Mouse (Mus musculus) cerebral cortex, adult 2 months (tissue): Measurements from ENCODE around the gene Prox1.

Experiments used
- WGBS: fragments of 180-500 bp; shearing (Covaris S2); methylation state at CpG from one replicate; pipeline ENCODE4 v1.1.7; 2018; 5-methylcytosine and 5-hydroxymethylcytosine counted together

Gene Prox1

GRCm38 (mm10) chr1:190173596-190173995, 3.1 kb upstream of the Prox1 start:
- 33% methylated on average over 16 of the region's 16 CpGs for WGBS

GRCm38 (mm10) chr1:190172979-190173461, 2.5 kb upstream of the Prox1 start:
- 18% methylated on average over 24 of the region's 24 CpGs for WGBS

- 20% methylated on average over 32 of the region's 32 CpGs for WGBS
Measured at GRCm38 (mm10) chr1:190172311-190172978, 1.9 kb upstream of the Prox1 start.

GRCm38 (mm10) chr1:190171750-190172149, 1.2 kb upstream of the Prox1 start:
- 18% methylated on average over 12 of the region's 12 CpGs for WGBS

GRCm38 (mm10) chr1:190171341-190171740, 827 bp upstream of the Prox1 start:
- WGBS, result 8% methylated on average over 10 of the region's 10 CpGs

- 1% methylated on average over 24 of the region's 24 CpGs for WGBS
Measured at GRCm38 (mm10) chr1:190170819-190171216, 304 bp upstream of the Prox1 start.

GRCm38 (mm10) chr1:190168761-190169671, 1.5 kb downstream of the Prox1 start:
- WGBS, result 1% methylated on average over 51 of the region's 51 CpGs

GRCm38 (mm10) chr1:190168115-190168514, 2.4 kb downstream of the Prox1 start:
- 12% methylated on average over 4 of the region's 4 CpGs for WGBS

GRCm38 (mm10) chr1:190167609-190168008, 2.9 kb downstream of the Prox1 start:
- 24% methylated on average over 1 of the region's 1 CpGs for WGBS

- WGBS, result 41% methylated on average over 4 of the region's 4 CpGs
Measured at GRCm38 (mm10) chr1:190165511-190165910, 5.0 kb downstream of the Prox1 start.

- WGBS, result 79% methylated on average over 6 of the region's 6 CpGs
Measured at GRCm38 (mm10) chr1:190163471-190163870, 7.0 kb downstream of the Prox1 start.

- WGBS, result 64% methylated on average over 19 of the region's 19 CpGs
Measured at GRCm38 (mm10) chr1:190161708-190162465, 8.6 kb downstream of the Prox1 start.

GRCm38 (mm10) chr1:190161288-190161687, 9.2 kb downstream of the Prox1 start:
- 84% methylated on average over 18 of the region's 18 CpGs for WGBS

- 50% methylated on average over 11 of the region's 11 CpGs for WGBS
Measured at GRCm38 (mm10) chr1:190159457-190159856, 11.1 kb downstream of the Prox1 start.

- 35% methylated on average over 8 of the region's 8 CpGs for WGBS
Measured at GRCm38 (mm10) chr1:190155751-190156150, 14.8 kb downstream of the Prox1 start.

GRCm38 (mm10) chr1:190155021-190155420, 15.5 kb downstream of the Prox1 start:
- WGBS, result 37% methylated on average over 2 of the region's 2 CpGs

GRCm38 (mm10) chr1:190154292-190154691, 16.2 kb downstream of the Prox1 start:
- 38% methylated on average over 7 of the region's 7 CpGs for WGBS

- 67% methylated on average over 6 of the region's 6 CpGs for WGBS
Measured at GRCm38 (mm10) chr1:190152603-190153002, 17.9 kb downstream of the Prox1 start.

- 51% methylated on average over 17 of the region's 17 CpGs for WGBS
Measured at GRCm38 (mm10) chr1:190149233-190149741, 21.2 kb downstream of the Prox1 start.

GRCm38 (mm10) chr1:190148661-190149232, 21.8 kb downstream of the Prox1 start:
- 51% methylated on average over 12 of the region's 12 CpGs for WGBS

- 95% methylated on average over 6 of the region's 6 CpGs for WGBS
Measured at GRCm38 (mm10) chr1:190147816-190148215, 22.7 kb downstream of the Prox1 start.
